Comparison of ENCODE assay signal across 1 mouse cellular context in the genomic region with DNA sequence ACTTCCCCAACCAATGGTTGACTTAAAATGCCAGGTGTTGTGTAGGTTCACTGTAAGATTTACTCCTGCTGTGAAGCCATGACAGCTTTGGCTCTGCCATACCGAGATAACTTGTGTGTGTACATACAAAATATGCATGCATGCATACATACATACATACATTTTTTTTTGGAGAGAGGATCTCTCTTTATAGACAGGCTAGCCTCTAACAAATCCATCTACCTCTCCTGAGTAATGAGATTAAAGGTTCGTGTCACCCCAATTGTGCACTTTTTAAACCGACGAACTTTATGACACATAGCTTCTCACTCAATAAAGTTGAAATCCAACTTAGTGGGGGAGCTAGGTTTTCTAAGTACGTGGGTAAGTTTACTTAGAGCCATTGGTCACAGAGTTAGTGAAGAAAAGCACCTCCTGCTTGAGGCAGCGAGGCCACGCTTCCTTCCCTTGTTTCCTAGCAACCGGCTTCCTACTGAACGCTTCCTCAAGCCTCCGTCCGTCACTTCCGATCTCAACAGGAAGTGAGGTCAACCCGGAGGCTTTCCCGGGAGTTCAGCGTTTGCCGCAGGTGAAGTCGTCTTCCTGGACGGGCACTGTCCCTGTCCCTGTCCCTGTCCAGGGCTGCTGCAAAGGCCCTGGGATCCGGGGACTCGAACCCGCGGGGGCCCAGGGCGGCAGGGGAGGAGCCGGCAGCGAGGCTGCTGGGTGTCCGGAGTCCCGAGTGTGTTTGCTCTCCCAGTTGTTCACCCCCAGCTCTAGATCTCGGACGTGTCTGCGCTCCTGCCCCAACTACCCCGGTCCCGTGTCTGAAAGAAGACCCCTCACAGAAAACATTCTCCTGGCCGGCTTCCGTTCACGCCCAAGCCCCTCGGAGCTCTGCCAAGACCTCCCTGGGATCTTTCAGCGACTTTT.
TF ChIP-seq lines count a peak whose summit lies in the region.

A gene (plus strand): TSS at position 519 of the 912 bp plus-strand sequence.

TF ChIP-seq in CH12.LX, 34 proteins besides CTCF, POLR2A, EP300 and RAD21 (continued from another document):
- TF ChIP-seq HCFC1 (IDR thresholded peaks at IDR 0.05; ENCODE audit: low read depth, low read length) (peak; percentile 83), MAFK (IDR thresholded peaks at IDR 0.05; ENCODE audit: insufficient replicate concordance, low read length) (no peak), MXI1 (IDR thresholded peaks at IDR 0.05; ENCODE audit: low read depth, low read length) (peak; percentile 95), JUND (conservative IDR thresholded peaks at IDR 0.05; ENCODE audit: low read depth, low read length) (peak; percentile 40; the same call in 1 of the 2 replicates), JUN (IDR thresholded peaks at IDR 0.05; ENCODE audit: insufficient read depth, low read depth, low read length) (peak; percentile 36; the same call in 1 of the 2 replicates), UBTF (IDR thresholded peaks at IDR 0.05; ENCODE audit: low read depth, low read length) (no peak), USF1 (IDR thresholded peaks at IDR 0.05; ENCODE audit: low read depth, low read length) (no peak), E2F4 (IDR thresholded peaks at IDR 0.05; ENCODE audit: insufficient replicate concordance, low read depth, low read length) (no peak), ELF1 (IDR thresholded peaks at IDR 0.05; ENCODE audit: low read depth, low read length) (peak; percentile 87), ZNF384 (IDR thresholded peaks at IDR 0.05; ENCODE audit: low read depth, low read length) (no peak), TBP (conservative IDR thresholded peaks at IDR 0.05; ENCODE audit: low read depth, low read length) (0 out of 2 replicates have a peak, but pooled peaks have one; percentile 25), KAT2A (IDR thresholded peaks at IDR 0.05; ENCODE audit: insufficient replicate concordance, low read length) (0 out of 2 replicates have a peak, but pooled peaks have one; percentile 34), RCOR1 (conservative IDR thresholded peaks at IDR 0.05; ENCODE audit: low read depth, low read length) (no peak), ZKSCAN1 (IDR thresholded peaks at IDR 0.05; ENCODE audit: borderline replicate concordance, low read depth, low read length) (no peak), MAZ (IDR thresholded peaks at IDR 0.05; ENCODE audit: low read depth, low read length) (no peak), PAX5 (IDR thresholded peaks at IDR 0.05; ENCODE audit: low read length) (no peak), ZC3H11A (IDR thresholded peaks at IDR 0.05; ENCODE audit: low read depth, low read length) (no peak), IRF4 (IDR thresholded peaks at IDR 0.05; ENCODE audit: low read depth, low read length) (peak; percentile 65; the same call in 1 of the 2 replicates), USF2 (conservative IDR thresholded peaks at IDR 0.05; ENCODE audit: low read depth, low read length) (no peak), NRF1 (IDR thresholded peaks at IDR 0.05; ENCODE audit: low read depth, low read length) (no peak), MEF2A (IDR thresholded peaks at IDR 0.05; ENCODE audit: borderline replicate concordance, low read depth, low read length) (0 out of 2 replicates have a peak, but pooled peaks have one; percentile 37), MYC (IDR thresholded peaks at IDR 0.05; ENCODE audit: low read depth, low read length) (peak; percentile 55), SMC3 (IDR thresholded peaks at IDR 0.05; ENCODE audit: low read depth, low read length) (no peak)
